Mouse (Mus musculus): ENCODE results near the gene Idi2.
"Not testable (repeated sequence)": the region's sequence is repeated elsewhere in the genome, so short reads cannot be mapped to it uniquely, and the experiment has no call there.

Gene Idi2

DNA sequence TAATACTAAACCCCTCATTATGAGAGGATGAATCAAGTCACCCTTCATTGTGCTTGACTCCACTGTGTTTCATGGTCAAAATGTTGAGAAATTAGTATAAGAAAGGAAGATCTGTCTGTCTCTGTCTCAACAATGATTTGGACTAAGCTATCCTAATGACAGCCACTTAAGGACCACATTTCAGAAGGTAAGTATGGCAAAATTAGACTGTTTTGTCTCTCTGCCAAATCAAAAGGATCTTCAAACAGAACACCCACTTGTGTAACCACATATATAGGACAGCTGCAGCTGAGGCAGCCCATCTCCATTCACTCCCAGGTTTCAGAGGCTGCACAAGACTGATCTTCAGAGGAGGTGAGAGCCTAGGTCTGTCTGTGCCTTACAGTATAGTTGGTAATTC lies at the start of gene Idi2:
Gene Idi2, plus strand, starts transcription at position 301 of the 400 bp plus-strand sequence.
- DNase-seq (ENCODE audit: inconsistent age in 2 of 2, low spot score in 1 of 2), result not testable (repeated sequence)

- not testable (repeated sequence) for DNase-seq (ENCODE audit: inconsistent age in 2 of 2, low spot score in 1 of 2)
Measured at GRCm38 (mm10) chr13:8905986-8906385, 46.7 kb upstream of the Idi2 start.

GRCm38 (mm10) chr13:8913890-8914289 lies 38.8 kb upstream of the Idi2 start:
- DNase-seq (ENCODE audit: inconsistent age in 2 of 2, low spot score in 1 of 2), result not testable (repeated sequence)

GRCm38 (mm10) chr13:8933499-8933898 lies 19.2 kb upstream of the Idi2 start:
- DNase-seq (ENCODE audit: inconsistent age in 2 of 2, low spot score in 1 of 2), result no peak

DNA sequence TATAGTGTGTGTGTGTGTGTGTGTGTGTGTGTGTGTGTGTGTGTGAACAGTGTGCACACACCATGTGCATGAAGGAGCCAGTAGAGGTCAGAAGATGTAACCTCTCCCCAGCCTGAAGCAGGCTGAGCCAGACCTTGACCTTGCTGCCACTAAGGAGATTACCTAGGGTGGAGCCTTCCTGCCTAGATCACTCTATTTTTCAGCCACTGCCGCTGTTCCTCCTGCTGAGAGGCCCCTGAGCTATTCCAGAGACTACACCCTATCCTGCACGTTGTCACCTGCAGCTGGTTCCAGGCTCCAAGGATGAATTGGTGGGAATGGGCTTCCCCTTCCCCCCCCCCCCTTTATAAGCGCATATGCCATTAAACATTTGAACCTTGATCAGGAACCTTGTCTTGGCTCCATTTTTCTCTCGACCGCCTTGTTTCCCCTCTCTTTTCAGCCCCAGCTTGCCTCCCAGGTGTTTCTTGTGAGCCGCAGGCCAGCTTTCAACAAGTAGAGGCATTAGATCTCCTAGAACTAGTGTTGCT lies 15.0 kb upstream of the Idi2 start:
- not testable (repeated sequence) for DNase-seq (ENCODE audit: inconsistent age in 2 of 2, low spot score in 1 of 2)

DNA sequence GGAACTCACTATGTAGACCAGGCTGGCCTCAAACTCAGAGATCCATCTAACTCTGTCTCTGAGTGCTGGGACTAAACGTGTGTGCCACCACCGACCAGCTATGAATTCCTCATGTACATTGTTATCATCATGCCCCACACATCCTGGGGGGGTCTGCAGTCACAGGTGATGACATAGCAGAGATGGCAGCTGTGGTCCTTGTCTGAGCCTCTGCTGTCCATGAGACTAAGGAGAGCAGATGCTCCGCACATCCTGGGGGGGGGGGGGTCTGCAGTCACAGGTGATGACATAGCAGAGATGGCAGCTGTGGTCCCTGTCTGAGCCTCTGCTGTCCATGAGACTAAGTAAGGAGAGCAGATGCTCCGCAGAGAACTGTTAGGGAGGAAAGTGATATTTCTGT lies 11.6 kb upstream of the Idi2 start:
- not testable (repeated sequence) for DNase-seq (ENCODE audit: inconsistent age in 2 of 2, low spot score in 1 of 2)

DNA sequence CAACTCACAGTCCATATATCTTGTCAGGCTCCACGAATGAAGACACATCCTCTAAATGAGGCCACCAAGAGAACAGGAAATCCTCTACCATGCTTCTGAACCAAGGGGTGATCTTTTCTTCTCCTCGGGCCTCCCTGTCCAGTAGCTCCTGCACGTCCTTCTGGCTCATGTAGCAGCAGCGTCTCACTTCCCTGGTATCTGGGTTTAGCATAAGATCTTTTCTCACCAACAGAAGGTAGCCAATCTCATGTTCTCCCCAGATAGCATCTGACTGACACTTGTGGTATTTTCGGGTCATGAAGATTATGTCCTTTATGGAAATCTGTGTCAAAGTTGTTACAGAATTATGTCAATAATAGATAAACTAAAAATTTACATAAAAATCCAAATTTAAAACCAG lies 11.0 kb upstream of the Idi2 start:
- DNase-seq (ENCODE audit: inconsistent age in 2 of 2, low spot score in 1 of 2), result not testable (repeated sequence)

GRCm38 (mm10) chr13:8943828-8944227 lies 8.8 kb upstream of the Idi2 start:
- not testable (repeated sequence) for DNase-seq (ENCODE audit: inconsistent age in 2 of 2, low spot score in 1 of 2)

DNA sequence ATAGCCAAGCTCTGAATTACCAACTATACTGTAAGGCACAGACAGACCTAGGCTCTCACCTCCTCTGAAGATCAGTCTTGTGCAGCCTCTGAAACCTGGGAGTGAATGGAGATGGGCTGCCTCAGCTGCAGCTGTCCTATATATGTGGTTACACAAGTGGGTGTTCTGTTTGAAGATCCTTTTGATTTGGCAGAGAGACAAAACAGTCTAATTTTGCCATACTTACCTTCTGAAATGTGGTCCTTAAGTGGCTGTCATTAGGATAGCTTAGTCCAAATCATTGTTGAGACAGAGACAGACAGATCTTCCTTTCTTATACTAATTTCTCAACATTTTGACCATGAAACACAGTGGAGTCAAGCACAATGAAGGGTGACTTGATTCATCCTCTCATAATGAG lies 4.5 kb upstream of the Idi2 start, which contains the start of gene Gm9745:
Gene Gm9745, minus strand, starts transcription at position 101 of the 400 bp plus-strand sequence.
- DNase-seq (ENCODE audit: inconsistent age in 2 of 2, low spot score in 1 of 2), result not testable (repeated sequence)

GRCm38 (mm10) chr13:8955127-8955526 lies 2.5 kb downstream of the Idi2 start:
- DNase-seq (ENCODE audit: inconsistent age in 2 of 2, low spot score in 1 of 2), result not testable (repeated sequence)

GRCm38 (mm10) chr13:8956873-8957272 lies 4.2 kb downstream of the Idi2 start:
- DNase-seq (ENCODE audit: inconsistent age in 2 of 2, low spot score in 1 of 2), result not testable (repeated sequence)

DNA sequence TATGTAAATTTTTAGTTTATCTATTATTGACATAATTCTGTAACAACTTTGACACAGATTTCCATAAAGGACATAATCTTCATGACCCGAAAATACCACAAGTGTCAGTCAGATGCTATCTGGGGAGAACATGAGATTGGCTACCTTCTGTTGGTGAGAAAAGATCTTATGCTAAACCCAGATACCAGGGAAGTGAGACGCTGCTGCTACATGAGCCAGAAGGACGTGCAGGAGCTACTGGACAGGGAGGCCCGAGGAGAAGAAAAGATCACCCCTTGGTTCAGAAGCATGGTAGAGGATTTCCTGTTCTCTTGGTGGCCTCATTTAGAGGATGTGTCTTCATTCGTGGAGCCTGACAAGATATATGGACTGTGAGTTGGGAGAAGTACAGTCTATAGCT lies 6.4 kb downstream of the Idi2 start:
- not testable (repeated sequence) for DNase-seq (ENCODE audit: inconsistent age in 2 of 2, low spot score in 1 of 2)

DNA sequence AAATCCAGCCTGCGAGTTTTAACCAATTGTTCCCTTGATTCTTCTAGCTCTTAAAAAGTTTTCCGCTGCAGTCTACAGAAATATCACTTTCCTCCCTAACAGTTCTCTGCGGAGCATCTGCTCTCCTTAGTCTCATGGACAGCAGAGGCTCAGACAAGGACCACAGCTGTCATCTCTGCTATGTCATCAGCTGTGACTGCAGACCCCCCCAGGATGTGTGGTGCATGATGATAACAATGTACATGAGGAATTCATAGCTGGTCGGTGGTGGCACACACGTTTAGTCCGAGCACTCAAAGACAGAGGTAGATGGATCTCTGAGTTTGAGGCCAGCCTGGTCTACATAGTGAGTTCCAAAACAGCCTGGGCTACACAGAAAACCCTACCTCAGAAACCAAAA lies 6.9 kb downstream of the Idi2 start:
- DNase-seq (ENCODE audit: inconsistent age in 2 of 2, low spot score in 1 of 2), result not testable (repeated sequence)

GRCm38 (mm10) chr13:8961128-8961888 lies 8.6 kb downstream of the Idi2 start:
- DNase-seq (ENCODE audit: inconsistent age in 2 of 2, low spot score in 1 of 2), result not testable (repeated sequence)

GRCm38 (mm10) chr13:8962266-8962665 lies 9.6 kb downstream of the Idi2 start:
- DNase-seq (ENCODE audit: inconsistent age in 2 of 2, low spot score in 1 of 2), result peak; percentile 22 to 79

GRCm38 (mm10) chr13:8965224-8965623 lies 12.6 kb downstream of the Idi2 start:
- peak in 1 of 2 experiments; percentile 41 for DNase-seq (ENCODE audit: inconsistent age in 2 of 2, low spot score in 1 of 2)

DNA sequence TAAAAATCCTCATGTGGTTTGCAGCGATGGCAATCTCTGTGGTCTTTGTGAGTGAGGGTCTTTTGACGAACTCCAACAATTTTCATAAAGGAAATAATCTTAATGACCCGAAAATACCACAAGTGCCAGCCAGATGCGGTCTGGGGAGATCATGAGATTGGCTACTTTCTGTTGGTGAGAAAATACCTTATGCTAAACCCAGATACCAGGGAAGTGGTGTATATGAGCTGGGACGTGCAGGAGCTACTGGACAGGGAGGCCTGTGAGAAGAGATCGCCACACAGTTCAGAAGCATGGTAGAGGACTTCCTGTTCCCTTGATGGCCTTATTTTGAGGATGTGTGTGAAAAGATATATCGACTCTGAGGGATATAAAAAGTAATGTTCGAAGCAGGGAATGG lies 15.1 kb downstream of the Idi2 start:
- no peak for DNase-seq (ENCODE audit: inconsistent age in 2 of 2, low spot score in 1 of 2)

DNA sequence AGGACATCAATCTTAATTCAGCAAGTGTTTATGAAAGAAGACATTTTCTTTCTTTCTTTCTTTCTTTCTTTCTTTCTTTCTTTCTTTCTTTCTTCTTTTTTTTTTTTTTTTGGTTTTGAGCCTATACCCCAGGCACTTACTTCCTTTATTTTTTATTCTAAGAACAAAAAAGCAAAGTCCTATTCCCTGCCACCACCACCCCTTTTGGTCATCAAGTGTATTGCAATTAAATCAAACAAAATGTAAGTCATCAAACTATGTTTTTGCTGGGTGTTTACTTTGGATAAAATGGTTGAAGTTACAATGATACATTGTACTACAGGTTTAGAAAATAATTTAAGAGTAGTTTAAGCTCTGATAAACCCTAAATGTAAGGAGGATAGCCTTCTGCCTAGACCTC lies 19.7 kb downstream of the Idi2 start:
- no peak for DNase-seq (ENCODE audit: inconsistent age in 2 of 2, low spot score in 1 of 2)

- no peak for DNase-seq (ENCODE audit: inconsistent age in 2 of 2, low spot score in 1 of 2)
Measured at GRCm38 (mm10) chr13:8972972-8973371, 20.3 kb downstream of the Idi2 start.

DNA sequence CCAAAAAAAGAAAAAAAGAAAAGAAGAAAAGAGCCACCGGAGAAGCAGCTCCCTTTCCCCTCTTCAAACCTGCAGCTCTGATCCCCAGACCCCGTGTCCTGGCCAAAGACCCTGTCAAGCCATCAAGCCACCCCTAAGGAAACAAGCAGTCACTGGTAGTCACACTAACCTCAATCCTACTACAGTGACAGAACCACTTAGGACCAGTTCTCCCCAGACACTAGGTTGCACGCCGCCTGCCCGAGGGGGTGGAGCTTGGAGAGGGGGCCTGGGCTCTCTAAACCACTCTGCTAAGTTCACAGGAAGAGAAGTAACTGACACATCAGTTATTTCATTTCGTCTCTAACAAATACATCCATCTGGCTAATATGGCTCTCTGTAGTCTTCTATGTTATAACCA lies 39.6 kb downstream of the Idi2 start:
- DNase-seq (ENCODE audit: inconsistent age in 2 of 2, low spot score in 1 of 2), result no peak

DNA sequence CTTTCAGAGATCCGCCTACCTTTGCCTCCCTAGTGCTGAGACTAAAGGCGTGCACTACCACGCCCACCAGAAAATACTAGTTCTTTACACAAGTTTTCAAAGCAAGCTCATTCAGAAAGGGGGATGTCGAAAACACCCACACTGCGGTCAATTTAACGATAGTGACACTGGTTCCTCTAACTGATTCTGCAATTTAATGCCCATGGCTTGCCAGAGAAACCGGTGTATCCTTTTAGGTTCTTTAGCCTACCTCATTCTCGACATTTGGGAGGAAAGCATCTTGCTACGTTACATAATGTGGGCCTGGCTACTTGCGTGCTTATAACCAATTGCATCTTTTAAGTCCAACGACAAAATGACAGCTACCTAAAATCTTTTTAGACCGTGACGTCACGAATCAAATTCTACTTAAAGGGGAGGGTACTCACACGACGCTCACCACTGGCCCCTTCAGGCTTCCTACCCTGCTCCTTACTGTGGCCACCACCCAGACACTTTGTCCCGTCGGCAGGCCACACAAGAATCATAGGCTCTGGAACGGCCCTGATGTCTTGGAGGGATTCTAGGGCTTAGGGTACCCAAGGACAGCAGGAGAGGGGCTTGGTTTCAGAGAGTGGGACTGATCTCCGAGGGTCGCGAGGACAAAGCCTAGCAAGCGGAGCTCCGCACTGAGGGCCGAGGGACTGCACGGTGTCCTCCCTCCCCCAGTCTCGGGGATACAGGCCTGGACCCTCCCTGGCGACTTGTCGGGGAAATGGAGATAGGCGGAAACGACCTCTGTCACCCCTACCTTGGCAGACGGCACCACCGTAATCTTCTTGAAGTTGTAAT lies 42.7 kb downstream of the Idi2 start:
- peak in 1 of 2 experiments; percentile 43 for DNase-seq (ENCODE audit: inconsistent age in 2 of 2, low spot score in 1 of 2)
